Mouse (Mus musculus) neural tube, embryonic 10.5 days (tissue): Measurements from ENCODE around the gene Ifitm2.
"Not testable (repeated sequence)": the region's sequence is repeated elsewhere in the genome, so short reads cannot be mapped to it uniquely, and the experiment has no call there.

Experiments
- DNase-seq: peaks from one replicate; pipeline ENCODE4 v3.0.0-alpha.2; 2017; ENCODE audit warnings: low spot score; ENCODE audit errors: extremely low spot score

Ifitm2 gene

GRCm38 (mm10) chr7:140968710-140969109, 12.9 kb upstream of the Ifitm2 start:
- DNase-seq, result not testable (repeated sequence)

GRCm38 (mm10) chr7:140967862-140968591, 12.2 kb upstream of the Ifitm2 start:
- no peak for DNase-seq

- no peak for DNase-seq
Observed at GRCm38 (mm10) chr7:140966921-140967320, 11.1 kb upstream of the Ifitm2 start, which contains the start of gene Ifitm1. Gene Ifitm1 (plus strand): TSS chr7:140967221.

- DNase-seq, result no peak
Observed at GRCm38 (mm10) chr7:140962733-140963132, 6.9 kb upstream of the Ifitm2 start.

GRCm38 (mm10) chr7:140961416-140961815, 5.6 kb upstream of the Ifitm2 start:
- no peak for DNase-seq

GRCm38 (mm10) chr7:140960026-140960425, 4.2 kb upstream of the Ifitm2 start:
- DNase-seq, result no peak

GRCm38 (mm10) chr7:140959181-140959901, 3.6 kb upstream of the Ifitm2 start:
- DNase-seq, result no peak

- DNase-seq, result no peak
Observed at GRCm38 (mm10) chr7:140956556-140956869, 726 bp upstream of the Ifitm2 start.

GRCm38 (mm10) chr7:140955342-140955741, 445 bp downstream of the Ifitm2 start:
- DNase-seq, result peak; percentile 42

- no peak for DNase-seq
Observed at GRCm38 (mm10) chr7:140954733-140955071, 1.1 kb downstream of the Ifitm2 start.

- no peak for DNase-seq
Observed at GRCm38 (mm10) chr7:140953800-140954732, 1.7 kb downstream of the Ifitm2 start.

- DNase-seq, result no peak
Observed at GRCm38 (mm10) chr7:140953133-140953532, 2.7 kb downstream of the Ifitm2 start.

- DNase-seq, result no peak
Observed at GRCm38 (mm10) chr7:140952441-140952840, 3.3 kb downstream of the Ifitm2 start.

- DNase-seq, result no peak
Observed at GRCm38 (mm10) chr7:140951765-140952164, 4.0 kb downstream of the Ifitm2 start.

GRCm38 (mm10) chr7:140951051-140951450, 4.7 kb downstream of the Ifitm2 start:
- DNase-seq, result no peak

GRCm38 (mm10) chr7:140949824-140950530, 5.8 kb downstream of the Ifitm2 start, which contains the start of gene Ifitm5:
Gene Ifitm5 (minus strand): TSS chr7:140950291.
- no peak for DNase-seq

GRCm38 (mm10) chr7:140949255-140949654, 6.5 kb downstream of the Ifitm2 start:
- DNase-seq, result no peak

GRCm38 (mm10) chr7:140948161-140948560, 7.6 kb downstream of the Ifitm2 start:
- no peak for DNase-seq

GRCm38 (mm10) chr7:140946980-140947379, 8.8 kb downstream of the Ifitm2 start:
- no peak for DNase-seq

GRCm38 (mm10) chr7:140946311-140946710, 9.5 kb downstream of the Ifitm2 start:
- DNase-seq, result no peak

- no peak for DNase-seq
Observed at GRCm38 (mm10) chr7:140945247-140945646, 10.5 kb downstream of the Ifitm2 start.
